Mouse (Mus musculus) megakaryocyte progenitor cell, adult 5-6 weeks (primary cell): ENCODE measurements around the gene Foxa1. TPM values are rescaled to one million over a fixed set of nuclear protein-coding genes. Genes with fewer than 3 reads are reported as not detected.

ENCODE experiments used
- ATAC-seq: replicated peaks from 2 replicates; pipeline ENCODE4 v1.8.0; 2016; ENCODE audit warnings: mild to moderate bottlenecking, moderate TSS enrichment, inconsistent platforms; ENCODE audit not compliant: poor library complexity
- total RNA-seq, 2 experiments: library from RNA; stranded (forward) in 1 of 2; stranded (reverse) in 1 of 2; fragments of 157-497, 149-512 nt in 1 of 2; fragments of 200-1000 nt in 1 of 2; gene quantifications; 2 replicates each; pipeline versions ENCODE4 v1.2.3 to v1.2.4; 2015 to 2017

Foxa1 gene
- total RNA-seq, 2 experiments from 2014 or later, result 0.47 TPM; not detected in 1

DNA sequence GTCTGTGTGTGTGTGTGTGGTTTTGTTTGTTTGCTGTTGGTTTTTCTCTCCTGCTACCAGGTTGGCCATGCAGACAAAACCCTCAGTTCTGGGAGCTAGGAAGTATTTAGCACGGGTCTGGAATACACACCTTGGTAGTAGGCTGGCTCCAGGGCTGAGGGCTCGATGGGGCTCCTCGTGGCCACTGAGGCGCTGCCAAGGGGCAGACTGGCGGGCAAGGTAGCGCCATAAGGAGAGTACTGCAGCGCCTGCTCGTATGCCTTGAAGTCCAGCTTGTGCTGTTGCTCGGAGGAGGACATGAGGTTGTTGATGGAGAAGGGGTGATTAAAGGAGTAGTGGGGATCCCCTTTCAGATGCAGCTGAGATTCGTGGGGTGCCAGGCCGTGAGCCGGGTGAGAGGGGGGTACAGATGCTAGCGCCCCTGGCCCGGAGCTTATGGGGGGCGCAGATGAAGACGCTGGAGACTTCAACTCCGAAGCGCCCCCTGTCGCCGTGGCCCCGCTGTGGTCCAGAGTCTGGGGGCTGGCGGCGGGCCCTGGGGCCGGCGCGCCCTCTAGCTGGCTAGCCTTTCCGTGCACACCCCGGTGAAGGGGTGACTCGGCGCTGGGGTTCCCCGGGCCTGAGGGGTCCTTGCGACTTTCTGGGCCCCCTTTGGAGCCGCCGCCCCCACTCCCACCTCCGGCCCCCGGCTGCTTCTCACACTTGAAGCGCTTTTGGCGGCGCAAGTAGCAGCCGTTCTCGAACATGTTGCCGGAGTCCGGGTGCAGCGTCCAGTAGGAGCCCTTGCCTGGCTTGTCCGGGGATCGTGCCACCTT is 4.6 kb downstream of the Foxa1 start:
- no peak for ATAC-seq

DNA sequence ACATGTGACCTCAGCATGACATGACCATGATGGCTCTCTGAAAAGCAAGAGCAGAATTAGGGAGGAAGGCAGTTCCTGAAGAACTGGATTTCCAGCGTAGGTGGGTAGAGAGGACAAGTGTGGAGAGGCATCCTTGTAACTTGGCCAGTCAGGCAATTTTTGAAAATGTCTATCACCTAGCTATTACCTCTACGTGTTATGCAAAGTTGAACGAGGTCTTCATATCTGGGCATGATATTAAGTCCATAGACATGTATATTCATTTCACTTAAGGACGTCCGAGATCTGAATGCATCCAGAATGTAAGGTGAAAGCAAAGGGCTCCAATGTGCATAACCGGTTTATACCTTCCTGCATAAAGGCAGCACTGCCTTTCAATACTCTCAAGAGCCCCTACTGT is 5.6 kb downstream of the Foxa1 start:
- no peak for ATAC-seq

DNA sequence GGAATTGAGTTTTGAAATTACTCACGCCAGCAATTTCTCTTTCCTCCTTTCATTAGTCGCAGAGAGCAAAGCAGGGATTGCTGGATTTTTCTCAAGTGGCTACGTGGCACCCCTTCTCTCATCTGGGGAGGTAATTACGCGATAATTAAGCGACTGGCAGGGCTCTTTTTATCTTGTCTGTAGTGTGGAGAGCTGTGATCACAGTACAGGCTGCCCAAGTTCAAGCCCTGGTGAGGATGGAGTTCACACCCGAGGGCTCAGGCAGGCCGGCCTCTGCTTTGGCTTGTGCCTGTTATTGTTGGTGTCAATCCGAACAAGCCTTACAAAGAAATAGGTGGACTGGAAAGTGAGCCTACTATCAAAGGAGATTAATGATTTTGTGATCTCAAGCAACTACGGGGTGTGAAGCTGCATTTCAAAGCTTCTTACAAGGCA is 7.1 kb downstream of the Foxa1 start:
- ATAC-seq, result no peak

- no peak; the same call in 1 of the 2 replicates for ATAC-seq
Measured at GRCm38 (mm10) chr12:57538588-57539550, 7.8 kb downstream of the Foxa1 start.

- no peak for ATAC-seq
Measured at GRCm38 (mm10) chr12:57537791-57538587, 8.7 kb downstream of the Foxa1 start.

GRCm38 (mm10) chr12:57536909-57537670 is 9.6 kb downstream of the Foxa1 start:
- ATAC-seq, result no peak

DNA sequence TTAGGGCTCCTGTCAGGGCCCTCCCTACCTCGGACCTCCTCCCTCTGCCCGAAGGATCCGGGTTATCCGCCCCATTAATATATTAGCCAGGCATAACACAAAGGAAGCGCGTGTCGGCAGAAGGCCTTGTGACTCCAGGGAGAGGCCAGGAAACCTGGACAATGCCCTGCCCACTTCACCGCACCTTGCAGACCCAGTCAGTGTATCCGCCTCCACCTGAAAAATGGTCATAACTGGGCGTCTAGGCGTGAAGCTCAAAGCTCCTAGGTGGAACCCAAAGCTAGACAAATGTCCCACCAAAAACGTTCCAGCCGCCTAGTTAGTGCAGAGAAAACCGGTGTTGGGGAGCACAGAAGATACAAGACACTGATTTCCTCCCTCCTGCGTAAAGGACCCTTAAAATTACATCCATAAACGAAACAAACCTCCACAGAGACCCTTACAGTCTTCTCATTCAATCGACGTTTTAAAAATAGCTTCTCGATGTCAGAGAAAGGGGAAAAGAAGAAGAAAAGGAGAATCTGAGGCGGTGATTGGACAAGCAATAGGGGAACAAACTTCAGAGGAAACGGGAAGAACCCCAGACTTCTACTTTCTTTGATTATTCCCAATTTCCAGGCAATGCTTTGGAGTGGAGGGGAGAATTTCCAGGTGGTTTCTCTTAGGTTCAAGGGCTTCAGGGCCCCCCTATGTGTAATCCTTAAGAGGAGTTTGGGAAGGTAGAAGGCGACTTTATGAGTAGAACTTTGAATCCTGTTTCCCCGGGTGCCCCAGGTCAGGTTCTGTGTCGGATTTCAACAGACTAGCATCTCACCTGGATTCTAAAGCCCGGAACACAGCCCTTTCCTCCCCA is 10.4 kb downstream of the Foxa1 start:
- no peak for ATAC-seq

DNA sequence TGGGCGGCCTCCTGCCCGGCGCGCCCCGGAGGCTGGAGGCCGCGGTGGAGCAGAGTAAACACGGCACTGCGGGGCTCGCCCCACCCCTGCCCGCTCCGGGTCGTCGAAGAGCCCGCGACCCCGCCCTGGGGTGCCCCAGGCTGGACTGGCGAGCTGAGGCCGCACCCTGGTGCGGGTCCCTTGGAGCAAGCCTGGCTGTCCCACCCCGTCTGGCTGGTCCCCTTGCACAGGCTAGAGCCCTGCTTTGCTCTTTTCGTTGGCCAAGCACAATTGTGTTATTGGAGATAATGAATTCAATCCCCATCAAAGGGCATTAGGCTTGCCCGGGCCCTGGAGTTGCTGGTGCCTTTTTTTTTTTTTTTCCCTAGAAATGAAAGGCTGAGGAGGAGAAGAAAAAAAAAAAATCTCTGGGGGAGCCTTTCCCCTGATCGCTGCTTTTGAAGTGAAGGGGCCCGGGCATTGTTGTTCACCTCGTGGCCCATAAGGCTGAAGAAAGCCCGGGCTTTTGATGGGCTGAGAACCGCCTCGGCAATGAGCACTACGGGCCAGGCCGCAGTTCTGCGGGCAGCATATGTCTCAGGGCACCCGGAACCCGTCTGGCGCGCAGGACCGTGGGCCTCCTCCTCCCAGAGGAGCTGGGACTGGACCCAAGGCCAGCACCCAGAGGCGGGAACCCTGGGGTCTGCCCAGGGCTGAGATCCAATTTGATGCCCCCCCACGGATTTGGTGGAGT is 11.7 kb downstream of the Foxa1 start:
- ATAC-seq, result 0 out of 2 replicates have a peak, but pooled peaks have one; percentile 4

DNA sequence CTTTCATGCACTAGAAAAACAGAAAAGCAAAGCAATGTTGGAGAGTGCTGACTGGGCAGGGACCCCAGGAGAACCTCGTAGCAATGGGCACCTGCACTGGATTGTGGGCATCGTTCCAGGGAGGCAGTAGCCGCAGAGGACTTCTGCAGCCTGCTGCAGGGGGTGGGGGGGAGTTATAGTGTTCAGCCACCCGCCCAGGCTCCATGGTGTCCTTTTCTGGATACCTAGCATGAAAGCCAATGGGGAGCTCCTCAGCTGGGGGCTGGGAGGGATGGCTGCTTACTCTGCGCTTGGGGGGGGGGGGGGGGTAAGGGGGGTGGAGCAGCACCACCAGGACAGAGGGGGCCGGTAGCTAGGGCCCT is 12.2 kb downstream of the Foxa1 start:
- ATAC-seq, result no peak

- ATAC-seq, result no peak
Measured at GRCm38 (mm10) chr12:57530474-57530873, 16.2 kb downstream of the Foxa1 start.

- ATAC-seq, result no peak
Measured at GRCm38 (mm10) chr12:57528335-57528734, 18.4 kb downstream of the Foxa1 start.

DNA sequence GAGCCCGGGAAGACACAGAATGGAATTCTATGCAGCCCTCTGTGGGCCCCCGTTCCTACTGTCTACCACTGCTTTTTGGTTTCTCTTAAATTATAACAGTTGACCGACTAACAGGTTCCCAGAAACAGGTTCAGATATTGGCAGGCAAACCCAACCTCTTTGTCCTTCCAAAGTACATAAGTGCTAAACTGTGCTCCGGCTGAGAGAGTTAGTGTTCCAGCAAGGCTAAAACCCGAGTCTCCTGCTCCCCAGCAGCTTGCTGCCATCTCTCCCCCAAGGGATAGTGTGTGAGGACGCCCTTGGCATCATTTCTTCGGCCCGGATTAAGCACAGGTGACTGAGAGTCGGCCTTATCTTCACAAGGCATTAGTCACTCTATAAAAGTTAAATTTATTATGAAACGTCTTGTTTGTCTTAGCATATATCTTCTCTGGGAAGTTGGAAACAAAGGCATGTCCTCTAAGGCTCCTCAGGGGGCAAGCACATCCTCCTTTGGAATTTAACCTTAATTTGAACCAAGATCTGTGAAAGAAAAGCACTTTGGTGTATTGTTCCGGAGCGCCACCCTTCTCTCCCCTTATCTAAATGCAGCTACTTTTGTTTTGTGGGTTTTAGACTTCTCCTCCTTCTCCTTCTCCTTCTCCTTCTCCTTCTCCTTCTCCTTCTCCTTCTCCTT is 30.9 kb downstream of the Foxa1 start:
- ATAC-seq, result no peak

GRCm38 (mm10) chr12:57514552-57514951 is 32.2 kb downstream of the Foxa1 start:
- ATAC-seq, result no peak

DNA sequence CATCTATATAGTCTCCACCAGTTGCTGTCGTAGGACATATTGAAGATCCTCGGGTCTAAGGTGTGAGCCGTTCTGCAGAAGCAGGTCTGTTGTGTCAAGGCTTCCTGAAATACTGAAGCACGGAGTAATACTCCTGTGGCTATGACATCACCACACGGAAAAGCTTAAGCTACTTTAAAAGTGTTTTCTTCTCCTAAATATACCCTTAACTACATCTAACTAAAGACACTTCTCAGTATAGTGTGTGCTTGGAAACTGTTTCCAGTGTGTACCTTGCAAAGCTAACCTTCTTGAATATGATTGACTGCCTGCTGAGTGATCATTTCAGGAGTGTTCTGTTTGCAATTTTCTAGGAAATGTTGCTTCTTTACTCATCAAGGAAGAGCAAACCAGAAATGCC is 35.2 kb downstream of the Foxa1 start:
- no peak for ATAC-seq

- no peak for ATAC-seq
Measured at GRCm38 (mm10) chr12:57511127-57511526, 35.6 kb downstream of the Foxa1 start.

DNA sequence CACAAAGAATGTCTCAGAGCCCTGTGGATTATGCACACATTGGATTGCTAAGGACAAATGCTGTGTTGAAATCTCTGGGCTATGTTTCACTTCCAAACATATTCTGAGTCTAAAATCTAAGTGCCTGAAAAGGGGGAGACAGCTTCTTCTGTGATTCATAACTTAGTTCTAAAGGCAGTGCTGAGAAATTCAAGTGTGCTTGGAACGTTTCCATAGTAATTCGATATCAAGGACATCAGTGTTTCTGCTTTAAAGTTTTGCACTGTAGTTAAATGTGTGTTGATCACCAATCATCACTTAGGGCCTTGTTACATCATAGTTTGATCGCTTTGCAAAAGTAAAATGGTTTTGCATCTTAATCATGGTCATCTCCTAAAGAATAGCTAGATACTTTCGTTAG is 37.0 kb downstream of the Foxa1 start:
- no peak for ATAC-seq

- no peak for ATAC-seq
Measured at GRCm38 (mm10) chr12:57508938-57509337, 37.8 kb downstream of the Foxa1 start.

- ATAC-seq, result no peak
Measured at GRCm38 (mm10) chr12:57505329-57505728, 41.4 kb downstream of the Foxa1 start.
